In the genomic region with DNA sequence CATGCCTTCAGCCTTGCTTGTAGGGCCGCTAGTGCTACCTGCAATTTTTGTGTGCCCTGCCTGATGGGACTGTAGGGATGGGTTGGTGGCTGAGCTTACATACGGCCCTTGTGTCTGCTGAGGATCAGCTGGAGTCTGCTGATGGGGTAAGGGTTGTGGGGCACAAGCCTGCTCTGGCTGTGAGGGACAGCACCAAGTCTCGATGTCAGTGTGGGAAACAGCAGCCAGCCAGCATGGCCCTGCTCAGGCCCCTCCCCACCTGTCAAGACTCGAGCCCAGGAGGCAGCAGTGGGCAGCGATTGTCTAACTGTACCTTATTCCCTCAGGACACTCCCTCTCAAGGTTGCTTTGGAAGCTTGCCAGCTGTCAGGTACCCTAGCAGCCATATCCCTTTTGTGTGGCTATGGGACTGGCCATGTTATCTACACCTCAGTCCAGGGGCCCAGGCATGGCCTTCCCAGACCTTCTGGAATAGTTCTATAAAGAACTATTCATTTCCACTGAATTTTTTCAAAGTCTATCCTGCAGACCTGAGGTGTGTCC, we compare ENCODE assay signal across 24 mouse cellular contexts. TPM values are rescaled to one million over a fixed set of nuclear protein-coding genes. Genes with fewer than 3 reads are reported as not detected.
DNase-seq lines count a peak whose midpoint lies in the region; ATAC-seq and TF ChIP-seq lines count a peak whose summit lies in the region.
"Had no signal": no experiment of that assay in that cellular context is flagged by ENCODE, and none has a peak within 500 bp of the region (broad histone marks: within the 10 kb centered on the region; RNA-seq: fewer than 3 reads in every experiment).

No protein-coding gene starts in this region.

- peaks cover 14% of the 10 kb centered on the region for H3K4me1 ChIP-seq in heart, adult 2 months (ENCODE audit: control insufficient read depth, insufficient read depth, low read length)
- peaks cover 15% of the 10 kb centered on the region for H3K4me1 ChIP-seq in intestine, embryonic 15.5 days (replicated peaks)
- H3K4me1 ChIP-seq in intestine, postnatal 0 days (replicated peaks; ENCODE audit: control insufficient read depth, insufficient read depth, low read length) = no peaks in the 10 kb centered on the region
- no peaks in the 10 kb centered on the region for H3K4me1 ChIP-seq in bone marrow, adult 2 months (ENCODE audit: control insufficient read depth, insufficient read depth, low read length)
- H3K4me1 ChIP-seq in heart, postnatal 0 days (ENCODE audit: control insufficient read depth, insufficient read depth) = peaks cover 51% of the 10 kb centered on the region
- H3K4me1 ChIP-seq: megakaryocyte, embryonic 14.5 days had no signal

- no peak overlapping the region for H3K9ac ChIP-seq in heart, adult 2 months (ENCODE audit: low read depth, low read length)
- no peak overlapping the region for H3K9ac ChIP-seq in intestine, embryonic 15.5 days
- no peak overlapping the region for H3K9ac ChIP-seq in intestine, postnatal 0 days (ENCODE audit: low read depth, low read length)
- peak overlapping the region; percentile 34; the same call in 1 of the 2 replicates for H3K9ac ChIP-seq in heart, postnatal 0 days (replicated peaks; ENCODE audit: low read depth, low read length)
- H3K9ac ChIP-seq: embryonic facial prominence, embryonic 12.5 days; forebrain, postnatal 0 days; kidney, embryonic 15.5 days; midbrain, embryonic 13.5 days had no signal

- intact Hi-C loops in heart, adult 2 months (cut with DNase I) = loop anchor here (5.0 kb wide), 1 partner anchor 77 kb away; no protein-coding TSS in a partner anchor
- intact Hi-C loops in heart, postnatal 10 days (cut with DNase I) = no loop called here

- TF ChIP-seq POLR2A in heart, adult 2 months (IDR thresholded peaks at IDR 0.05; ENCODE audit: insufficient read depth, low read depth, low read length) = no peak
- no peak for TF ChIP-seq POLR2A in bone marrow, adult 2 months (IDR thresholded peaks at IDR 0.05; ENCODE audit: borderline replicate concordance, control insufficient read depth, low read depth, low read length)

- H3K79me2 ChIP-seq in heart, adult 2 months (replicated peaks; ENCODE audit: control insufficient read depth, insufficient read depth, low read length) = no peaks in the 10 kb centered on the region

- no peak overlapping the region for H3K4me3 ChIP-seq in heart, adult 2 months
- no peak overlapping the region for H3K4me3 ChIP-seq in intestine, embryonic 15.5 days (replicated peaks)
- no peak overlapping the region for H3K4me3 ChIP-seq in intestine, postnatal 0 days (ENCODE audit: low read depth, low read length)
- no peak overlapping the region for H3K4me3 ChIP-seq in bone marrow, adult 2 months (replicated peaks; ENCODE audit: control insufficient read depth, low read depth, low read length)
- no peak overlapping the region for H3K4me3 ChIP-seq in heart, postnatal 0 days (ENCODE audit: low read depth, low read length)
- H3K4me3 ChIP-seq: embryonic facial prominence, embryonic 12.5 days; hindbrain, embryonic 10.5 days; kidney, embryonic 15.5 days; megakaryocyte, embryonic 14.5 days; midbrain, embryonic 13.5 days had no signal

- WGBS in heart, adult 2 months = 61% methylated on average over 5 of the region's 5 CpGs
- WGBS in intestine, embryonic 15.5 days = 72% methylated on average over 5 of the region's 5 CpGs
- WGBS in intestine, postnatal 0 days = 61% methylated on average over 5 of the region's 5 CpGs
- WGBS in bone marrow, adult 2 months = 84% methylated on average over 5 of the region's 5 CpGs
- 55% methylated on average over 5 of the region's 5 CpGs for WGBS in heart, postnatal 0 days

- TF ChIP-seq EP300 in heart, adult 2 months (IDR thresholded peaks at IDR 0.05; ENCODE audit: insufficient read depth, low read depth, low read length) = no peak
- no peak for TF ChIP-seq EP300 in heart, postnatal 0 days (IDR thresholded peaks at IDR 0.05; ENCODE audit: low read depth)

- H3K9me3 ChIP-seq in intestine, embryonic 15.5 days = no peaks in the 10 kb centered on the region
- no peaks in the 10 kb centered on the region for H3K9me3 ChIP-seq in intestine, postnatal 0 days (ENCODE audit: control insufficient read depth)
- H3K9me3 ChIP-seq in heart, postnatal 0 days (replicated peaks; ENCODE audit: control insufficient read depth, low read length) = no peaks in the 10 kb centered on the region
- H3K9me3 ChIP-seq: embryonic facial prominence, embryonic 12.5 days; hindbrain, embryonic 10.5 days; kidney, embryonic 15.5 days; megakaryocyte, embryonic 14.5 days; midbrain, embryonic 13.5 days had no signal

- ATAC-seq in intestine, embryonic 15.5 days = peak; percentile 14; the same call in 1 of the 2 replicates
- ATAC-seq in intestine, postnatal 0 days = no peak
- no peak for ATAC-seq in heart, postnatal 0 days (ENCODE audit: insufficient read depth, low read depth)
- ATAC-seq in activated CD4-positive, CD25-positive, alpha-beta regulatory T cell, adult 4 months = no peak
- ATAC-seq: CD4-positive, CD25-positive, alpha-beta regulatory T cell, adult 4 months; forebrain, postnatal 0 days; hindbrain, embryonic 16.5 days; midbrain, embryonic 13.5 days had no signal

- H3K27ac ChIP-seq in heart, adult 2 months = peak overlapping the region; percentile 83
- H3K27ac ChIP-seq in intestine, embryonic 15.5 days = no peak overlapping the region
- H3K27ac ChIP-seq in intestine, postnatal 0 days (ENCODE audit: low read depth, low read length) = no peak overlapping the region
- H3K27ac ChIP-seq in bone marrow, adult 2 months (ENCODE audit: control insufficient read depth, insufficient read depth, low read depth, low read length, poor library complexity) = peak overlapping the region; percentile 17; the same call in 1 of the 2 replicates
- H3K27ac ChIP-seq in heart, postnatal 0 days (ENCODE audit: low read depth) = peak overlapping the region; percentile 90
- H3K27ac ChIP-seq: embryonic facial prominence, embryonic 12.5 days; hindbrain, embryonic 10.5 days; kidney, embryonic 15.5 days; midbrain, embryonic 13.5 days had no signal

- H3K27me3 ChIP-seq in heart, adult 2 months (ENCODE audit: control insufficient read depth, insufficient read depth, low read length) = no peaks in the 10 kb centered on the region
- H3K27me3 ChIP-seq in intestine, embryonic 15.5 days (replicated peaks) = no peaks in the 10 kb centered on the region
- H3K27me3 ChIP-seq in intestine, postnatal 0 days (replicated peaks; ENCODE audit: control insufficient read depth, insufficient read depth, low read length) = no peaks in the 10 kb centered on the region
- H3K27me3 ChIP-seq in heart, postnatal 0 days (ENCODE audit: control insufficient read depth, insufficient read depth, low read length) = no peaks in the 10 kb centered on the region
- H3K27me3 ChIP-seq: embryonic facial prominence, embryonic 12.5 days; kidney, embryonic 15.5 days; midbrain, embryonic 13.5 days had no signal

- H3K36me3 ChIP-seq in heart, adult 2 months (ENCODE audit: control insufficient read depth, insufficient read depth, low read length) = no peaks in the 10 kb centered on the region; the same call in 1 of the 2 replicates
- H3K36me3 ChIP-seq in intestine, embryonic 15.5 days = peaks cover 68% of the 10 kb centered on the region
- peaks cover 92% of the 10 kb centered on the region for H3K36me3 ChIP-seq in intestine, postnatal 0 days (ENCODE audit: control insufficient read depth, insufficient read depth)
- peaks cover 72% of the 10 kb centered on the region for H3K36me3 ChIP-seq in heart, postnatal 0 days (replicated peaks; ENCODE audit: control insufficient read depth, insufficient read depth, low read length)

- TF ChIP-seq CTCF in heart, adult 2 months (IDR thresholded peaks at IDR 0.05) = no peak
- no peak for TF ChIP-seq CTCF in intestine, postnatal 0 days (IDR thresholded peaks at IDR 0.05; ENCODE audit: low read depth)
- TF ChIP-seq CTCF in bone marrow, adult 2 months (IDR thresholded peaks at IDR 0.05; ENCODE audit: control insufficient read depth, insufficient read depth, low read length) = no peak
- no peak for TF ChIP-seq CTCF in heart, postnatal 0 days (IDR thresholded peaks at IDR 0.05; ENCODE audit: low read depth)

- no peak overlapping the region for H3K4me2 ChIP-seq in intestine, embryonic 15.5 days (replicated peaks)
- H3K4me2 ChIP-seq in intestine, postnatal 0 days (replicated peaks; ENCODE audit: low read depth) = no peak overlapping the region
- H3K4me2 ChIP-seq in heart, postnatal 0 days (ENCODE audit: low read depth, low read length) = no peak overlapping the region
- H3K4me2 ChIP-seq: embryonic facial prominence, embryonic 12.5 days; kidney, embryonic 15.5 days; midbrain, embryonic 13.5 days had no signal

- no peak for DNase-seq in heart, adult 2 months
- no peak for DNase-seq in heart, postnatal 10 days
- no peak for DNase-seq in heart, postnatal 0 days (ENCODE audit: low spot score)
- no peak for DNase-seq in spleen, postnatal 14 days (ENCODE audit: low spot score in 2 of 2)
- DNase-seq: cerebellum, adult 18-20 months; cerebellum, postnatal 14 days; forebrain, postnatal 0 days; gastrocnemius, postnatal 25 days; kidney, adult 11 months; lung, postnatal 10 days; thymus, adult 2 months had no signal

RNA-seq across cellular contexts. Expression of a gene that starts 6.1 kb away (rescaled TPM):
- total RNA-seq in heart, adult 2 months (2021) = 1,000 to 10,000 TPM; 1,390 to 1,660 TPM
- 3,159 and 3,188 TPM in 2 replicates for polyA plus RNA-seq in heart, adult 2 months (2012; rRNA removed)
- total RNA-seq in heart, postnatal 10 days (2021) = 1,000 to 10,000 TPM; 1,259 to 1,405 TPM
- polyA plus RNA-seq in intestine, embryonic 15.5 days (2015; fragmentation: Nextera tagmentation; extraction: Ambion mirVana) = 122 and 130 TPM in 2 replicates
- polyA plus RNA-seq in intestine, postnatal 0 days (2015; fragmentation: Nextera tagmentation; extraction: Ambion mirVana) = 90.4 and 96.8 TPM in 2 replicates
- 23.6 and 24.6 TPM in 2 replicates for polyA plus RNA-seq in bone marrow, adult 2 months (2011; ENCODE audit: insufficient read depth, insufficient read length, low replicate concordance, missing spikeins)
- total RNA-seq in heart, postnatal 0 days (2014; rRNA removed; ENCODE audit: low replicate concordance) = 1,394 and 1,556 TPM in 2 replicates
- polyA plus RNA-seq in heart, postnatal 0 days (2015; fragmentation: Nextera tagmentation; extraction: Ambion mirVana) = 2,321 and 2,395 TPM in 2 replicates
- 1 to 10 TPM; 4.5 to 5.6 TPM for polyA plus RNA-seq in activated CD4-positive, CD25-positive, alpha-beta regulatory T cell, adult 4 months (2017; shearing (Covaris generic))

RNA-seq across cellular contexts. Expression of a gene that starts 12.2 kb away (rescaled TPM):
- 100 to 1,000 TPM; 194 to 200 TPM for total RNA-seq in heart, adult 2 months (2021)
- polyA plus RNA-seq in heart, adult 2 months (2012; rRNA removed) = 429 and 531 TPM in 2 replicates
- total RNA-seq in heart, postnatal 10 days (2021) = 100 to 1,000 TPM; 260 to 267 TPM
- 426 and 430 TPM in 2 replicates for polyA plus RNA-seq in intestine, embryonic 15.5 days (2015; fragmentation: Nextera tagmentation; extraction: Ambion mirVana)
- polyA plus RNA-seq in intestine, postnatal 0 days (2015; fragmentation: Nextera tagmentation; extraction: Ambion mirVana) = 1,918 and 1,992 TPM in 2 replicates
- 166 and 201 TPM in 2 replicates for polyA plus RNA-seq in bone marrow, adult 2 months (2011; ENCODE audit: insufficient read depth, insufficient read length, low replicate concordance, missing spikeins)
- total RNA-seq in heart, postnatal 0 days (2014; rRNA removed; ENCODE audit: low replicate concordance) = 286 and 487 TPM in 2 replicates
- polyA plus RNA-seq in heart, postnatal 0 days (2015; fragmentation: Nextera tagmentation; extraction: Ambion mirVana) = 831 and 871 TPM in 2 replicates
- polyA plus RNA-seq in activated CD4-positive, CD25-positive, alpha-beta regulatory T cell, adult 4 months (2017; shearing (Covaris generic)) = 1,000 to 10,000 TPM; 1,240 to 2,098 TPM

RNA-seq across cellular contexts. Expression of a gene that starts 22.3 kb away (rescaled TPM):
- total RNA-seq in heart, adult 2 months (2021) = under 1 TPM; 0.34 to 0.52 TPM
- polyA plus RNA-seq in heart, adult 2 months (2012; rRNA removed) = 0.45 and 0.67 TPM in 2 replicates
- 1 to 10 TPM; 2.5 to 2.8 TPM for total RNA-seq in heart, postnatal 10 days (2021)
- polyA plus RNA-seq in intestine, embryonic 15.5 days (2015; fragmentation: Nextera tagmentation; extraction: Ambion mirVana) = 25.3 and 25.5 TPM in 2 replicates
- 5.5 and 6.8 TPM in 2 replicates for polyA plus RNA-seq in intestine, postnatal 0 days (2015; fragmentation: Nextera tagmentation; extraction: Ambion mirVana)
- polyA plus RNA-seq in bone marrow, adult 2 months (2011; ENCODE audit: insufficient read depth, insufficient read length, low replicate concordance, missing spikeins) = 7.0 and 16.0 TPM in 2 replicates
- total RNA-seq in heart, postnatal 0 days (2014; rRNA removed; ENCODE audit: low replicate concordance) = 6.7 and 16.5 TPM in 2 replicates
- 4.5 and 4.9 TPM in 2 replicates for polyA plus RNA-seq in heart, postnatal 0 days (2015; fragmentation: Nextera tagmentation; extraction: Ambion mirVana)
- 1 to 10 TPM; 3.5 to 5.0 TPM for polyA plus RNA-seq in activated CD4-positive, CD25-positive, alpha-beta regulatory T cell, adult 4 months (2017; shearing (Covaris generic))

RNA-seq across cellular contexts. Expression of a gene that starts 35.9 kb away (rescaled TPM):
- 10 to 100 TPM; 44.8 to 54.8 TPM for total RNA-seq in heart, adult 2 months (2021)
- polyA plus RNA-seq in heart, adult 2 months (2012; rRNA removed) = 35.4 and 42.4 TPM in 2 replicates
- 10 to 100 TPM; 50.1 TPM for total RNA-seq in heart, postnatal 10 days (2021)
- 11.3 and 11.5 TPM in 2 replicates for polyA plus RNA-seq in intestine, embryonic 15.5 days (2015; fragmentation: Nextera tagmentation; extraction: Ambion mirVana)
- polyA plus RNA-seq in intestine, postnatal 0 days (2015; fragmentation: Nextera tagmentation; extraction: Ambion mirVana) = 4.9 and 5.6 TPM in 2 replicates
- 17.9 and 20.9 TPM in 2 replicates for polyA plus RNA-seq in bone marrow, adult 2 months (2011; ENCODE audit: insufficient read depth, insufficient read length, low replicate concordance, missing spikeins)
- total RNA-seq in heart, postnatal 0 days (2014; rRNA removed; ENCODE audit: low replicate concordance) = 26.3 and 32.0 TPM in 2 replicates
- polyA plus RNA-seq in heart, postnatal 0 days (2015; fragmentation: Nextera tagmentation; extraction: Ambion mirVana) = 10.9 and 11.8 TPM in 2 replicates
- 10 to 100 TPM; 12.9 to 16.0 TPM for polyA plus RNA-seq in activated CD4-positive, CD25-positive, alpha-beta regulatory T cell, adult 4 months (2017; shearing (Covaris generic))

RNA-seq across cellular contexts. Expression of a gene that starts 51.8 kb away (rescaled TPM):
- total RNA-seq in heart, adult 2 months (2021) = under 1 TPM in 1 of 2 experiments, not detected in 1; 0.18 TPM
- 0.41 TPM in 1 of 2 replicates, not detected in the other for polyA plus RNA-seq in heart, adult 2 months (2012; rRNA removed)
- under 1 TPM; 0.43 to 0.97 TPM for total RNA-seq in heart, postnatal 10 days (2021)
- 6.7 and 7.5 TPM in 2 replicates for polyA plus RNA-seq in intestine, embryonic 15.5 days (2015; fragmentation: Nextera tagmentation; extraction: Ambion mirVana)
- 3.4 and 3.5 TPM in 2 replicates for polyA plus RNA-seq in intestine, postnatal 0 days (2015; fragmentation: Nextera tagmentation; extraction: Ambion mirVana)
- polyA plus RNA-seq in bone marrow, adult 2 months (2011; ENCODE audit: insufficient read depth, insufficient read length, low replicate concordance, missing spikeins) = not detected in 2 replicates
- 0.97 and 4.8 TPM in 2 replicates for total RNA-seq in heart, postnatal 0 days (2014; rRNA removed; ENCODE audit: low replicate concordance)
- polyA plus RNA-seq in heart, postnatal 0 days (2015; fragmentation: Nextera tagmentation; extraction: Ambion mirVana) = 1.2 TPM in 2 replicates
- polyA plus RNA-seq in activated CD4-positive, CD25-positive, alpha-beta regulatory T cell, adult 4 months (2017; shearing (Covaris generic)) = not detected
- total RNA-seq: liver, adult 2 months; neutrophil, adult 5-6 weeks had no signal
- polyA plus RNA-seq: CD4-positive, CD25-positive, alpha-beta regulatory T cell, adult 4 months; liver, adult 2 months had no signal

Comparison
In these comparisons a context has a peak if more than half of its experiments do, and no peak if none do; other contexts are left out.
1. H3K27ac ChIP-seq: peak in heart, adult 2 months (single experiment), bone marrow, adult 2 months (single experiment) and heart, postnatal 0 days (single experiment); none in intestine, embryonic 15.5 days (single experiment) and intestine, postnatal 0 days (single experiment).
2. RNA of a gene that starts 6.1 kb away (polyA plus RNA-seq): 3,159 to 3,188 TPM in heart, adult 2 months and 2,321 to 2,395 TPM in heart, postnatal 0 days; 122 to 130 TPM in intestine, embryonic 15.5 days, 90.4 to 96.8 TPM in intestine, postnatal 0 days, 23.6 to 24.6 TPM in bone marrow, adult 2 months and 4.5 to 5.6 TPM in activated CD4-positive, CD25-positive, alpha-beta regulatory T cell, adult 4 months; every median in the first group is over 10 times any median in the second.